Mouse (Mus musculus) MEL (cell line): ENCODE measurements around the gene Comt. TPM values are rescaled to one million over a fixed set of nuclear protein-coding genes. Genes with fewer than 3 reads are reported as not detected.

Experiments
- DNase-seq: peaks from one replicate; pipeline ENCODE4 v3.0.0; 2011; ENCODE audit warnings: low read depth, low spot score
- H3K27ac ChIP-seq: 2 replicates; pipeline ENCODE4 v1.5.1; 2012; ENCODE audit warnings: low read depth, mild to moderate bottlenecking, control low read depth, low read length, moderate library complexity; ENCODE audit not compliant: control insufficient read depth
- H3K27me3 ChIP-seq, 2 experiments: fragments of 150-350 bp in 1 of 2; sonication (generic) in 1 of 2; 2 replicates each; pipeline ENCODE4 v1.6.1; 2012; ENCODE audit warnings: low read length in 2 of 2, mild to moderate bottlenecking in 2 of 2, improper control_type of control experiment in 1 of 2, moderate library complexity in 1 of 2; ENCODE audit not compliant: insufficient read depth in 2 of 2, control insufficient read depth in 1 of 2
- H3K36me3 ChIP-seq, 2 experiments: 2 replicates each; pipeline ENCODE4 v1.6.1; 2012 to 2014; ENCODE audit warnings: low read length in 2 of 2, improper control_type of control experiment in 1 of 2, inconsistent platforms in 1 of 2, mild to moderate bottlenecking in 1 of 2; ENCODE audit not compliant: insufficient read depth in 2 of 2, control insufficient read depth in 1 of 2
- H3K4me1 ChIP-seq, 2 experiments: fragments of 150-350 bp in 1 of 2; sonication (generic) in 1 of 2; 2 replicates each; pipeline ENCODE4 v1.6.1; 2012; ENCODE audit warnings: low read length in 2 of 2, improper control_type of control experiment in 1 of 2, mild to moderate bottlenecking in 1 of 2; ENCODE audit not compliant: insufficient read depth in 2 of 2, control insufficient read depth in 1 of 2
- H3K4me3 ChIP-seq, 2 experiments: fragments of 150-350 bp in 1 of 2; sonication (generic) in 1 of 2; 2 replicates each; pipeline ENCODE4 v1.5.1; 2012; ENCODE audit warnings: low read depth in 2 of 2, low read length in 2 of 2, mild to moderate bottlenecking in 2 of 2, moderate library complexity in 2 of 2, control low read depth in 1 of 2, improper control_type of control experiment in 1 of 2; ENCODE audit not compliant: control insufficient read depth in 1 of 2, insufficient read depth in 1 of 2
- H3K79me2 ChIP-seq: 2 replicates; pipeline ENCODE4 v1.6.1; 2012; ENCODE audit warnings: mild to moderate bottlenecking, low read length, moderate library complexity; ENCODE audit not compliant: control insufficient read depth, poor library complexity, insufficient read depth
- H3K9ac ChIP-seq: 2 replicates; pipeline ENCODE4 v1.6.1; 2012; ENCODE audit warnings: low read depth, mild to moderate bottlenecking, control low read depth, low read length, moderate library complexity; ENCODE audit not compliant: control insufficient read depth, poor library complexity, severe bottlenecking
- H3K9me3 ChIP-seq: fragments of 150-350 bp; sonication (generic); replicated peaks from 2 replicates; pipeline ENCODE4 v1.6.1; 2012; ENCODE audit warnings: mild to moderate bottlenecking, low read length, improper control_type of control experiment, moderate library complexity; ENCODE audit not compliant: insufficient read depth
- BHLHE40 ChIP-seq: IDR thresholded peaks from 2 replicates; pipeline ENCODE4 v1.6.1; 2012; ENCODE audit warnings: low read depth, mild to moderate bottlenecking, inconsistent platforms, low read length, improper control_type of control experiment, borderline replicate concordance
- CHD1 ChIP-seq: IDR thresholded peaks from 2 replicates; pipeline ENCODE4 v1.6.1; 2012; ENCODE audit warnings: low read depth, mild to moderate bottlenecking, inconsistent platforms, low read length, improper control_type of control experiment
- CTCF ChIP-seq, 3 experiments: IDR thresholded peaks in 2 of 3; conservative IDR thresholded peaks in 1 of 3; 2 replicates each; pipeline ENCODE4 v1.5.1; 2011 to 2012; ENCODE audit warnings: low read length in 3 of 3, low read depth in 2 of 3, mild to moderate bottlenecking in 2 of 3, improper control_type of control experiment in 1 of 3, inconsistent platforms in 1 of 3, mixed read lengths in 1 of 3, moderate library complexity in 1 of 3; ENCODE audit not compliant: control insufficient read depth in 1 of 3, insufficient read depth in 1 of 3, poor library complexity in 1 of 3, severe bottlenecking in 1 of 3
- E2F4 ChIP-seq: IDR thresholded peaks from 2 replicates; pipeline ENCODE4 v1.6.1; 2011; ENCODE audit warnings: low read depth, low read length, improper control_type of control experiment, borderline replicate concordance
- EP300 ChIP-seq, 2 experiments: IDR thresholded peaks; 2 replicates each; pipeline ENCODE4 v1.6.1; 2011; ENCODE audit warnings: improper control_type of control experiment in 2 of 2, low read length in 2 of 2, low read depth in 1 of 2, mild to moderate bottlenecking in 1 of 2
- ETS1 ChIP-seq: IDR thresholded peaks from 2 replicates; pipeline ENCODE4 v1.6.1; 2012; ENCODE audit warnings: low read depth, mild to moderate bottlenecking, inconsistent platforms, low read length, improper control_type of control experiment, moderate library complexity
- GABPA ChIP-seq: IDR thresholded peaks from 2 replicates; pipeline ENCODE4 v1.6.1; 2012; ENCODE audit warnings: low read depth, mild to moderate bottlenecking, inconsistent platforms, low read length, improper control_type of control experiment, moderate library complexity
- GATA1 ChIP-seq: IDR thresholded peaks from 2 replicates; pipeline ENCODE4 v1.6.1; 2011; ENCODE audit warnings: low read depth, low read length, improper control_type of control experiment
- HCFC1 ChIP-seq: IDR thresholded peaks from 2 replicates; pipeline ENCODE4 v1.6.1; 2012; ENCODE audit warnings: low read depth, mild to moderate bottlenecking, inconsistent platforms, low read length, improper control_type of control experiment, moderate library complexity
- MAFK ChIP-seq: IDR thresholded peaks from 2 replicates; pipeline ENCODE4 v1.6.1; 2011; ENCODE audit warnings: low read depth, mild to moderate bottlenecking, low read length, improper control_type of control experiment, borderline replicate concordance
- MAX ChIP-seq: IDR thresholded peaks from 2 replicates; pipeline ENCODE4 v1.6.1; 2011; ENCODE audit warnings: low read length, improper control_type of control experiment
- MAZ ChIP-seq: IDR thresholded peaks from 2 replicates; pipeline ENCODE4 v1.6.1; 2012; ENCODE audit warnings: low read depth, mild to moderate bottlenecking, inconsistent platforms, low read length, improper control_type of control experiment
- MEF2A ChIP-seq: IDR thresholded peaks from 2 replicates; pipeline ENCODE4 v1.6.1; 2014; ENCODE audit warnings: low read depth, mild to moderate bottlenecking, inconsistent platforms, low read length, improper control_type of control experiment; ENCODE audit not compliant: poor library complexity, insufficient replicate concordance, severe bottlenecking; ENCODE audit errors: extremely low read depth
- MXI1 ChIP-seq: IDR thresholded peaks from 2 replicates; pipeline ENCODE4 v1.6.1; 2011; ENCODE audit warnings: mild to moderate bottlenecking, low read depth, low read length, improper control_type of control experiment
- MYB ChIP-seq: IDR thresholded peaks from 2 replicates; pipeline ENCODE4 v1.6.1; 2011; ENCODE audit warnings: mild to moderate bottlenecking, low read depth, low read length, improper control_type of control experiment
- MYC ChIP-seq: IDR thresholded peaks from 2 replicates; pipeline ENCODE4 v1.6.1; 2011; ENCODE audit warnings: low read depth, mild to moderate bottlenecking, low read length, improper control_type of control experiment, moderate library complexity
- NELFE ChIP-seq: IDR thresholded peaks from 2 replicates; pipeline ENCODE4 v1.6.1; 2011; ENCODE audit warnings: low read depth, low read length, improper control_type of control experiment
- POLR2A ChIP-seq, 2 experiments: IDR thresholded peaks; 2 replicates each; pipeline ENCODE4 v1.6.1; 2011 to 2012; ENCODE audit warnings: low read length in 2 of 2, mild to moderate bottlenecking in 2 of 2, control low read depth in 1 of 2, improper control_type of control experiment in 1 of 2, low read depth in 1 of 2, moderate library complexity in 1 of 2; ENCODE audit not compliant: control insufficient read depth in 1 of 2, insufficient read depth in 1 of 2, poor library complexity in 1 of 2
- RAD21 ChIP-seq: IDR thresholded peaks from 2 replicates; pipeline ENCODE4 v1.6.1; 2011; ENCODE audit warnings: mild to moderate bottlenecking, low read depth, low read length, improper control_type of control experiment
- RCOR1 ChIP-seq: IDR thresholded peaks from 2 replicates; pipeline ENCODE4 v1.6.1; 2012; ENCODE audit warnings: low read depth, mild to moderate bottlenecking, inconsistent platforms, low read length, improper control_type of control experiment
- SIN3A ChIP-seq: IDR thresholded peaks from 2 replicates; pipeline ENCODE4 v1.6.1; 2012; ENCODE audit warnings: low read length, improper control_type of control experiment, inconsistent platforms
- SMC3 ChIP-seq: IDR thresholded peaks from 2 replicates; pipeline ENCODE4 v1.6.1; 2011; ENCODE audit warnings: low read depth, low read length, improper control_type of control experiment
- TBP ChIP-seq: IDR thresholded peaks from 2 replicates; pipeline ENCODE4 v1.8.0; 2011; ENCODE audit warnings: low read depth, low read length, improper control_type of control experiment
- TCF12 ChIP-seq: IDR thresholded peaks from 2 replicates; pipeline ENCODE4 v1.6.1; 2014; ENCODE audit warnings: low read depth, mild to moderate bottlenecking, inconsistent platforms, low read length, improper control_type of control experiment, moderate library complexity
- USF1 ChIP-seq: IDR thresholded peaks from 2 replicates; pipeline ENCODE4 v1.6.1; 2014; ENCODE audit warnings: low read depth, mild to moderate bottlenecking, inconsistent platforms, low read length, improper control_type of control experiment, moderate library complexity
- USF2 ChIP-seq, 2 experiments: IDR thresholded peaks; 2 replicates each; pipeline ENCODE4 v1.6.1; 2011 to 2012; ENCODE audit warnings: improper control_type of control experiment in 2 of 2, low read length in 2 of 2, borderline replicate concordance in 1 of 2, inconsistent platforms in 1 of 2, low read depth in 1 of 2, mild to moderate bottlenecking in 1 of 2; ENCODE audit not compliant: insufficient read depth in 1 of 2
- ZKSCAN1 ChIP-seq: IDR thresholded peaks from 2 replicates; pipeline ENCODE4 v1.6.1; 2012; ENCODE audit warnings: low read depth, mild to moderate bottlenecking, inconsistent platforms, low read length, improper control_type of control experiment, moderate library complexity
- ZMIZ1 ChIP-seq: IDR thresholded peaks from 2 replicates; pipeline ENCODE4 v1.6.1; 2012; ENCODE audit warnings: low read depth, mild to moderate bottlenecking, inconsistent platforms, low read length, improper control_type of control experiment, moderate library complexity
- polyA plus RNA-seq, 2 experiments: library from polyadenylated mRNA; stranded (reverse) in 1 of 2; unstranded in 1 of 2; fragments of >175 nt in 1 of 2; fragments of >200 nt in 1 of 2; gene quantifications; 2 replicates each; pipeline versions ENCODE4 v1.2.1 to v1.2.4; 2012; ENCODE audit warnings: low replicate concordance in 2 of 2, low read depth in 1 of 2; ENCODE audit not compliant: insufficient read length in 2 of 2, insufficient read depth in 1 of 2, missing spikeins in 1 of 2
- total RNA-seq: library from RNA; depleted of rRNA; stranded (reverse); fragments of 300-350 nt; gene quantifications from 2 replicates; pipeline ENCODE4 v1.2.3, GENCODE M21; 2012

Comt gene
- total and polyA plus RNA-seq, 3 experiments = 62.5 to 71.8 TPM; not detected in 1

DNA sequence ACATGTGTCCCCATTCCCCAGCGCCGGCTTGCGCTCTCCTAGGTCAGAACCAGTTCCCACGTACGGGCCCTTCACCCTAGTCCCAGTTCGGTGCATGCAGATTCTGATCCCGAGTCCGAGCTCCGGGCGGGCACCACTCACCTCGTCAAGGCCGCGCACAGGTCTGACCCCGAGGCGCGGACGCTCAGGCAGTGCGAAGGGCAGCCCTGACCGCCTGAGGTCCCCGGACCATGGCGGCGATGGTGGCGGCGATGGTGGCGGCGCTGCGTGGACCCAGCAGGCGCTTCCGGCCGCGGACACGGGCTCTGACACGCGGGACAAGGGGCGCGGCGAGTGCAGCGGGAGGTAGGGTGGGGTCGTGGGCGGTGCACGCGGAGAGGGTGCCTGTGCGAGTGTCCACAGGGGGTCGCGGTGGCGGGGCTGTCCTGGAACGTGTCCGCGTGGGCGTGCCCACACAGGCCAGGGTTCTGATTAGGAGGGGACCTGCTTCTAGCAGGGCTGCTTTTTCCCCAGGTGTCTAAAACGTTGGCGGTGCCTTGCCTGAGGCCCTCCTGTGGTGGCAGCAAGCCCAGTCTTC, 349 bp downstream of the Comt start, which contains the start of gene Txnrd2:
TSS of gene Txnrd2 (plus strand) at position 170 of the 577 bp plus-strand sequence.
- Histone ChIP-seq H3K9ac (peak within 1 kb of the TSS; percentile 88), H3K4me3 (peak within 1 kb of the TSS; percentile 80 to 100), H3K27me3 (no peaks in the 10 kb centered on the region), H3K79me2 (peaks cover 30% of the 10 kb centered on the region), H3K27ac (peak within 1 kb of the TSS; percentile 52), H3K36me3 (peaks cover 0 to 42% of the 10 kb centered on the region in 2 experiments; a peak in 3 of 4 replicates), H3K9me3 (no peaks in the 10 kb centered on the region), H3K4me1 (peaks cover 35 to 42% of the 10 kb centered on the region in 2 experiments)
- peak; percentile 73 for DNase-seq
- TF ChIP-seq RAD21 = no peak
- TF ChIP-seq HCFC1 = peak; percentile 71
- no peak for TF ChIP-seq BHLHE40
- TF ChIP-seq TBP = 0 out of 2 replicates have a peak, but pooled peaks have one; percentile 39
- TF ChIP-seq CTCF (IDR thresholded peaks at IDR 0.05 in 2 of 3, conservative IDR thresholded peaks at IDR 0.05 in 1 of 3; ENCODE audit: control insufficient read depth in 1 of 3, insufficient read depth in 1 of 3, low read depth in 2 of 3, low read length in 3 of 3, poor library complexity in 1 of 3, severe bottlenecking in 1 of 3) = peak in 2 of 3 experiments; percentile 32 to 42; a peak in 3 of 6 replicates
- no peak; a peak in 1 of 4 replicates for TF ChIP-seq EP300 (IDR thresholded peaks at IDR 0.05; ENCODE audit: low read depth in 1 of 2, low read length in 2 of 2)
- no peak for TF ChIP-seq USF1
- peak; percentile 48 for TF ChIP-seq MAX
- peak; percentile 6; the same call in 1 of the 2 replicates for TF ChIP-seq ETS1
- no peak for TF ChIP-seq ZKSCAN1
- peak; percentile 24; the same call in 1 of the 2 replicates for TF ChIP-seq MAZ
- TF ChIP-seq TCF12 = peak; percentile 49; the same call in 1 of the 2 replicates
- TF ChIP-seq SIN3A = peak; percentile 74
- TF ChIP-seq E2F4 = no peak
- TF ChIP-seq NELFE = peak; percentile 61
- TF ChIP-seq SMC3 = peak; percentile 12; the same call in 1 of the 2 replicates
- TF ChIP-seq ZMIZ1 = peak; percentile 46; the same call in 1 of the 2 replicates
- TF ChIP-seq RCOR1 = no peak
- TF ChIP-seq GABPA = no peak
- no peak for TF ChIP-seq MYB
- peak; percentile 49 to 91; a peak in 3 of 4 replicates for TF ChIP-seq POLR2A (IDR thresholded peaks at IDR 0.05; ENCODE audit: control insufficient read depth in 1 of 2, insufficient read depth in 1 of 2, low read depth in 1 of 2, low read length in 2 of 2, poor library complexity in 1 of 2)
- TF ChIP-seq MEF2A = no peak
- peak; percentile 92 for TF ChIP-seq MXI1
- TF ChIP-seq USF2 (IDR thresholded peaks at IDR 0.05; ENCODE audit: borderline replicate concordance in 1 of 2, insufficient read depth in 1 of 2, low read depth in 1 of 2, low read length in 2 of 2) = no peak
- TF ChIP-seq MYC = no peak; the same call in none of the 2 replicates
- TF ChIP-seq CHD1 = peak; percentile 32; the same call in 1 of the 2 replicates
- TF ChIP-seq MAFK = no peak
- TF ChIP-seq GATA1 = no peak
